Mouse (Mus musculus): ENCODE measurements around the gene Gm3317. TPM values are rescaled to one million over a fixed set of nuclear protein-coding genes. Genes with fewer than 3 reads are reported as not detected.

Gm3317 gene
- polyA plus RNA-seq (2017; shearing (Covaris generic)), result not detected

DNA sequence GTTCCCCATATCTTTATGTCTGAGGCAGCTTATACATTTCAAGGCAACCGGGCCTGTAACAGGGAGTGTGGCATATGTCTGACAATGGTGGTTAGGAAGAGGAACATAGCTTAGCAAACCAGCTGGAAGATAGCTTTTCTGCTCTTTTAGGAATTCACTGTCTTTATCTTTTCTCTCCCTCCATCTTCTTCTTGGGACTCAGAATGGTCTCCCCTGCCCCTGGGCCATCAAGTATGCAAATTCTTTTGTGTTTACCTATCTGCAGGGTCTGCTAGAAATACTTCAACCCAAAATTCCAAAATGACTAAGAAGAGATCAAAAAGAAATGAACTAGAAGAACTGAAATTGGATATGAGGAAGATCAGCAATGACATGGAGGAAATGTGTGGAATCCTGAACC lies at the start of gene Gm3317:
Gm3317 (plus strand) TSS at position 301 of the 400 bp plus-strand sequence.

DNA sequence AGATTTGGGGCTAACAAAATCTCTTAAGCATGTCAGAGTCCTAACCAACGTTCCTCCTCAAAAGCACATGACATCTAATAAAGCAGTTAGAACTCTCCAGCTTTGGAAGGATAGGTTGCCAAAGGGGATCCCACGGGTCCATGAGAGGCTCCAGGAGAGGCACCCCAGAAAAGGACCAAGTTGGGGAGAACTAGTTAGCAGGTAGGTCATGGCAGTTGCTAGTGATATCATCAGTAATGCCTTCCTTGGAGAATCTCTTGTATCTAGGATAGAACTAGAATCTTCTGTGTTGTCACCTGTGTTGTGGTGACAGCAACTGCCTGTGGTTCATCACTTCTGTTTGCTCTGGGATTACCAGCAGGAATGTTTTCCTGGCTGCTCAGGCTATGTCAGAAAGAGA lies 33.1 kb upstream of the Gm3317 start, which contains the start of gene Gm8279:
Gm8279 (plus strand) TSS at position 301 of the 400 bp plus-strand sequence.

DNA sequence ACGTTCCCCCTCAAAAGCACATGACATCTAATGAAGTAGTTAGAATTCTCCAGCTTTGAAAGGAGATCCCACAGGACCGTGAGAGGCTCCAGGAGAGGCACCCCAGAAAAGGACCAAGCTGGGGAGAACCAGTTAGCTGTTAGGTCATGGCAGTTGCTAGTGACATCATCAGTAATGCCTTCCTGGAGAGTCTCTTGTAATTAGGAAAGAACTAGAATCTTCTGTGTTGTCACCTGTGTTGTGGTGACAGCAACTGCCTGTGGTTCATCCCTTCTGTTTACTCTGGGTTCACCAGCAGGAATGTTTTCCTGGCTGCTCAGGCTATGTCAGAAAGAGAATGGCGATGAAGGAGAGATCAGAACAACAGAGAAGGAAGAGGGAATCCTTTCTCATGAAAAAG lies 21.2 kb downstream of the Gm3317 start, which contains the start of gene Gm8271:
Gm8271 (plus strand) TSS at position 301 of the 400 bp plus-strand sequence.

Other genes starting within 250 kb of the Gm3317 start
- gene Gm8297, start 180.6 kb upstream of the Gm3317 start, polyA plus RNA-seq (2017; shearing (Covaris generic)), result not detected
- not detected for gene Gm3298, start 148.6 kb upstream of the Gm3317 start, polyA plus RNA-seq (2017; shearing (Covaris generic))
- gene 4930555G01Rik, start 113.9 kb upstream of the Gm3317 start, polyA plus RNA-seq (2017; shearing (Covaris generic)), result not detected
- not detected for gene Gm8281, start 93.5 kb upstream of the Gm3317 start, polyA plus RNA-seq (2017; shearing (Covaris generic))
- not detected for gene Gm8279, start 33.0 kb upstream of the Gm3317 start, polyA plus RNA-seq (2017; shearing (Covaris generic))
- not detected for gene Gm8271, start 21.3 kb downstream of the Gm3317 start, polyA plus RNA-seq (2017; shearing (Covaris generic))
- not detected for gene Gm3526, start 96.0 kb downstream of the Gm3317 start, polyA plus RNA-seq (2017; shearing (Covaris generic))
- not detected for gene Gm3542, start 170.4 kb downstream of the Gm3317 start, polyA plus RNA-seq (2017; shearing (Covaris generic))
- not detected for gene Gm3500, start 224.5 kb downstream of the Gm3317 start, polyA plus RNA-seq (2017; shearing (Covaris generic))

Measured in naive thymus-derived CD4-positive, alpha-beta T cell, adult 5 months (primary cell).